Mouse (Mus musculus) lung, postnatal 10 days (tissue): ENCODE data around the gene Pitpnb.

Source experiments
- DNase-seq: peaks from one replicate; pipeline ENCODE4 v3.0.0; 2021

Pitpnb gene

DNA sequence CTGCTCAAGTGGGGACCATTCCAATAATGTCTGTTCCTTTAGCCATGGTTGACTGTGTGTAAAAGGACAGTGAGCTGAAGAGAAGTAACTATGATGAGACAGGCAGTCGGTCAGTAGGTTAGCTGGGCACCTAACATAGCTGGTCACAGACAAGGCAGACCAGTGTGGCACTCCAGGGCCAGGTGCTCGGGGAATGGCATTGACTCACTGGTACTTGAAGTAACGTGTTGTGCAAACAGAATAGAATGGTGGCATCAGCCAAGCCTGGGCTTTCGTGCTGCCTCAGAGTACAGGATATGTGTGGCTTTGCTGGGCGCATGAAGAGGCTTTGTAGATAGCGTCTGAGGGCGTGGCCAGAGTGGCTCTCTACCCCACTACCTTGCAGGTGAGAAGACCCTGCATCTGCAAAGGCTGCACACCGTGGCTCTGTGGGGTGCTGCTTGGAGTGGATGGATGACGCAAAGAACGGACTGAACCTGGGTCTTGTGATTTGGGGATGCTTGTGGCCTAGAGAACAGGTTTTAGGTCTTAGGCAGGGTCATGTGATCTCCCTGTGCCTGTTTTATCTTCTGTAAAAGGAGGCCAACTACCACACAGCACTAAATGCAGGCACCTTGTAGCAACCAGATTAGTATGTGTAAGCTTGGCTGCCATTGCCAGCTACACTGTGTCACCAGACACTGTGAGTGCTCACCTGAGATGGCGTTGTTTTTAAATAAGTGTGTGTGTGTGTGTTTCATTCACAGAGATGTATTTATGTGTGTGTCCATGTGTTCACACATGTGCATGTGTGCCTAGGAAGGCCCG is 26.5 kb downstream of the Pitpnb start:
- peak; percentile 16 for DNase-seq

DNA sequence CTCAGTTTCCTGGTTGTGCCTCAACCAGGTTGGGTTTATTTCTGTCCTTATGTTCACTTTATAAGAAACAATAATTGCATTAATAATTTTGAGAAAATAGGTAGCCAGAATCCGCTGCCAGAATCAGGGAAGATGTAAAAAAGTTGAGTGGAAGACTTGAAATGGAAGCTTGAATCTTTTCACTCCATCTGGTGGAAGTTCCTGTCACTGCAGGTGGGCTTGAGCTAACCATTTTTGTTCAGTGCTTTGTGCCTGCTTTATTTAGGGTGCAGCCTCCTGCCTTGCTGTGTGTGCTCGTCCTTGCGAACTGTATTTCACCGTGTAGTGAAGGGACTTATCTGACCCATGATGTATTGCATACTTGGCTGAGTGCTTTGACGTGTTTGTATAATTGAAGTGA is 30.0 kb downstream of the Pitpnb start:
- peak; percentile 19 for DNase-seq

DNA sequence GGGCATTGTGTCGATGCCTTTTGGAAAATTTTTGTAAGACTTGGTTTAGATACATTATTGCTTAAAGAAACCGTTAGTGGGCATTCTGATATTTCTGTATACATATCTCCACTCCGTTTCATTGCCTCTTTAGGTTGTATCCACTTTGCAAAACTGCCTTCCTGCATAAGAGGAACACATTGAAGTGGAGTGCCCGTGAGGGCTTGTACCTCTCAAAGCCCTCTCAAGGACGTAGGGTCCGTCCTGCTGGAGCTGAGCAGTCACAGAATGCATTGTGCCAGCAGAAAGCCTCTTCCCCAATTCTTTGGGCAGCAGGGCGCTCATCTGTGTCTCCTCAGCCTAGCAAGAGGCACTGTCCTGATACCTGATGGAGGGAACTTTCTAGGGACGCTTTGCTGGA is 30.5 kb downstream of the Pitpnb start:
- no peak for DNase-seq

DNA sequence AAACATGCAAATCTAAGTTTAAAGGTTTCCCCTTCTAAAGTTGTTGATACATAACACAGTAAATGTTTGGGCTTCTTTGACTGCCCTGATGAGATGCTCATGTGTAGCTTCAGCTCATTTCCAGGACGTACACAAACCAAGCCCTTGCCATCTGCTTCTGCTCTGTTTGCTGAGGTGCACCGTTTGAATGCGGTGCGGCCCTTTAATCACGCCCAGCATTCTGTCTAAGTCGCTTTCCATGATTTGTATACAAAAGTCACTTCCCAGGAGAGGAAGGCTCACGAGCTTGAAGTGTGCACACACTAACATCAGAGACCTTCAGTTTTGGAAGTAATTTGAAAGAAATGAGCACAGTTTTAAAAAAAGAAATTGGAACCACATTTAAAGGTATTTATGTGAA is 31.3 kb downstream of the Pitpnb start:
- DNase-seq = no peak

DNA sequence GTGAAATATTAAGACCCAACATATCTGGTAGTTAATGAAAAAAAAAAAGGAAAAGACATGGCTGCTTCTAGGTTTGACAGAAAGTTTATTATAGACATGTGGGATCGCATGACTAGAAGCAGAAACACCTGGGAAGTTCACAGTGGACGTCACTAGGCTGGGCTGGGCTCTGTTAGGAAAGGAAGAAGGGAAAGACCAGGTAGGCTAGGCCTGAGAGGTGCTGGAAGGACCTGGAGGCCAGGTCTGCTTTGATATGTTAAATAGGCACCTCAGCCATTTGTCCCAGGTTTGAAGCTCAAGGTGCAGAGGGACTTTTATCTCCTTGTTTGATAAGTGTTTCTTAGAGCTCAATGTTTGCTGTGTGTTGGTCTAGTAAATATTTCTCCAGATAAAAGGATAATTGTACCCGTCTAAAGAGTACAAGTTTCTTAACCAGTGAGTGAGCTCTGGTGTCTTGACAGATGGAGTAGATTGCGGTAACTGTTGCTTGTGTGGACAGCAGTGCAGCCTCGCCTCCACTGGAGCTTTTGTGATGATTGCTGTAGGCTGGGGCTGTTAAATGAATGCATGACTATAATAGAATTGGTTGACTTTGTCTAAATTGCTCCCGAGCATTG is 33.0 kb downstream of the Pitpnb start:
- DNase-seq = no peak

DNA sequence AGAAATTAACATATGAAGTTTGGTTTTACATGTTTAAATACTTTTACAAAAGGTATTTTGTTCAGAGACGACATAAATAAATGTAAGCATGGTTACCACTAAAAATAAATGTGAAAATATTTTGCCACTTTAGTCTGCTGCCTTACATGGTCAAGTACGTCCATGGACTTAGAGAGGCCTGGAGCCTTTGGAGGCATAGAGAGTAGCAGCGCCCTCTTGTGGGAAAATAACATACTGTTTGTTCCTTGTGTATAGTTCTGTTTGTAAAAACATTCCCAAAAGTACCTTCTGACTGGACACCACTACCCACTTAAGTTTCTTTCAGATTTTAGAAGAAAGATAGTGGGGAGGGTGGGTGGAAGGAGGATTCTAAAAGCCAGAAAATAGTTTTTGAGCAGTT is 34.0 kb downstream of the Pitpnb start:
- peak; percentile 78 for DNase-seq

DNA sequence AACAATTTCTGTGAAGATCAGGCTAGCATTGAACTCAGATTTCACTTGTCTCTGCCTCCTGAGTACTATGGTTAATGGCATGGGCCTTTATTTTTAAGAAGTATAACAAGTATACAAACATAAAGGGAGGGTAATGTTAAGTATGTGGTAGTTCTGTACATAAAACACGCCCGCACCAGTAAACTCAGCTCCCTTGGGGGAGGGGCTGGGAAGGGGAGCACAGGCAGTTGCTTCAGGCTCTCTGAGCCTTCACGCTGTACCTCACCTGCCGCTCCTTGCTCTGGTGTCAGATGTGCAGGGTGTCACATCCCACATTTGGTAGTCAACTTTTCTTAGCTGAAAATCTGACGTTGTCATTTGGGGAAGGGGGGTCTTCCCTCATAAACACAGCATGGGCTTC is 35.6 kb downstream of the Pitpnb start:
- no peak for DNase-seq

DNA sequence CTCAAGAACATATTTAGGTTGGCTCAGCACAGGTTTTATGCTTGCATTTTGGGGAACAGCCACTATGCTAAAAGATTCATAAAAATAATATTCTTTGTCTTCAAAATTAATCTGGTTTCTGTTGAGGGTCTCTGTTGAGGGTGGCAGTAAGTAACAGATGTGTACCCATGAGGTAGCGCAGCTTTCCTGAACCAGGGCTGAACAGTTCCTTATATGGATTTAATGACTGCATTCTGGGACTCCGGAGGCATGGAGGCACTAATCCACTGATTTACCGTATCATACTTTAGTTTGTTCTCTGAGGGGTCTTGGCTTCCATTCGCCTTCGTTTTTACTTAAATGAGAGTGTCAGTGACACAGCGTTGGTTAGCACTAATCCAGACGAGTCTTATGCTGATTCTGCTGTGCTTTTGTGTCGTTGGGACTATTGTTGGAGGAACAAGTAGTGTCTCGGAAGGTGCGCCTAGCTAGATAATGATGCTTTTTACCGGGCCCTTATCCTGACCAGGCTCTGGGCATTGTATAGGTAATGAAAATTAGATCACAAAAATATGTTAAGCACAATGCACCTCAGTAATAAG is 37.5 kb downstream of the Pitpnb start:
- no peak for DNase-seq

DNA sequence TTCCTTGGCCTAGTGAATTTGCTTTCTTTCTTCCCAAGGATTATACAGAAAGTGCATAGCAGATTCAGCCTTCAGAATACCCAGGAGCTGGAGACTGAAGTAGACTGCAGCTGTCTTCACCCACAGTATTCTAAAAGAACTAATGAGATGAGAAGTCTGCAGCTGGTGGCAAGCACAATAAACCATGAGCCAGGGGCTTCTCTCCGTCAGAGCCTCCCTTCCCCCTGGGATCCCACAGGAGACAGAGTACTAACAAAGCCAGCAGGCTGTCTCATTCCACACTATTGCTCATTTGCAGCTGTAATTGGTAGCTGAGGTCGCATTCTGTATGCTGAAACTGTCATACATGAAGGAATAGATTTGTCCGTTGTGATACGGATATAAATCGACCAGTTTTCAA is 38.0 kb downstream of the Pitpnb start:
- DNase-seq = no peak

DNA sequence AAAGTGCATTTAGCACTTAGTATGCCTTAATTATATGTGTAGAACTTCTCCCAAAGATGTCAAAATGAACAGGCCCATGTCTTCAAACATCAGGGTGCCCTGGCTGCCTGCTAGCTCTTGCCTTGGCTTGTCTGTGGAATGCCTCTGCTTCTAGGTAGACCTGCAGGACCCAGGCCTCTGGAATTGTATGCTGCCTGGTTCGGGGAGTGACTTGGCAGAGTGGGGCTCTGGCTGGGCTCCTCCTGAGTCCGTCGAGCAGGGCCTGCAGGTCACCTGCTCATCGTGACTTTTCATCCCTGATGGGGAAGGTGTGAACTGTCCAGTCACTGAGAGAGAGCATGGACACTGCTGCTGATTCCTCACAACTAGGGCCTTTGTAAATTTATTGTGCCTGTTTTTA is 45.1 kb downstream of the Pitpnb start:
- DNase-seq = no peak

DNA sequence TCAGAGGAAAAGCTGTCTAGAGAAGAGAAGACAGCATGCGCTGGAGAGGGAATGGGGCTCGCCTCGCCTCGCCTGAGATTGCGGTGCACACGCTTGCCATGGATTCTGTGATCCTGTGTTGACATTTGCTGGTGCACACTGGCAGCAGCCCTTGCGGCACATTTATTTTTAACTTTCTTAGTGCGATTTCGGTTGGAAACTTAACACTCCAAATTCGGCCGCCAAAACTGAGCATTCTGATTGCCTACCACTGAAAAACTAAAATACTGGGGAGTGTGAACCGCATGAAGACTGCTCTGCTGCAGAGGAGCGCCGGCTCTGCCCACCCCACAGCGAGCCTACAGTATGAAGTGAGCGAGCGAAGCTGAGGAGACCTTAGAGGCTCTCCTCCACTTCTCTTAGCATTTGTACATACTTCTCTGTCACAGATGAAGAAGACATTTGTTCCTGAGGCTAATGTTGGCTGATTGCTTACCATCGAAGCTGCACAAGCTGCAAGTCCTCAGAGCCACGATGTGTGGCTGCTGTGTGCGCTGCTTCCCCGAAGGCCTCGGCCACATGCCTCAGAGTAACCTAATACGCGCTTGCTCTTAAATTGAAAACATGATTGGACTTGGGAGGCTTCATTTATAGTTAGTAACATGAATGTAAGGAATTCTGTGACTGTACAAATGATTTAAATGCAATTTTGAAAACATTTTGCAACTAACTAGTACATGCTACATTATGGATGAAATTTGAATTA is 45.9 kb downstream of the Pitpnb start:
- DNase-seq = no peak

DNA sequence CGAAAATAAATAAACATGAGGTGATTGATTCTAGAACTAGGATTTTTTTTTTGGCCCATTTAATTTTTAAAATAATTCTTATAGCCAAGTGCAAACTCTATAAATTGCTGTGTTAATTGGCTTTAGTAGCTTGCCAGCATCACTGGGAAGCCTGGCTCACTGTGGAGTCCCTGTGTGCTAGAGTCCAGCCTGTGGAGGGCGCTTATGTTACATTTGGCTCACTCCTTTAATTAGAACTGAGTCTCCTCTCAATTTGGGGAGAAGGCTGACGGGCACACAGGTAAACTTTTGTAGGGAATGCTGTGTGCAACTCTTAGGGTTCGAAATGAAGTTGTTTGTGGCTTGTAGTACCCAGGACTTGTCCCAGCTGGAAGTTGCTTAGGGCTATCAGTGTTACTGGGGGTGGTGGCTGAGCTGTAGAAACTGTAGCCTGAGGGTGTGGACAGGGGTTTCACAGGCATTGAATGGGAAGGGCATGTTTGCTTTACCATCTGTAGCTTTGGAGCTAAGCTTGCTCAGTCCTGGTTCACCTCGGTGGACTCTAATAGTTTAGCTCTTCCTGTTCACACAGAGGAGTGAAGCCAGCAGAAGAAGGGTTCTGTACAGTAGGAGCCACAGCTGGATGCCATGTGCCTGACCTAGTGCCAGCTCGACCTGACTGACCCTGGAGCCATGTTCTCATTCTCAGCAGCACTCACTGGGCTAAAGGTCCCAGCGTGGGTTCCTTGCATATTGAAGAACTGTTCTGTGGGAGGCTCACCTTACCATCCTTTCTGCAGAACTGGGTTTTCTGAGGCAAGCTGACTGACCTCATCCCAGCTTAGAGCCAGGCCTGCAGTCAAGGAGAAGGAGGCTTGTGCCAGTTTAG is 47.8 kb downstream of the Pitpnb start:
- no peak for DNase-seq

DNA sequence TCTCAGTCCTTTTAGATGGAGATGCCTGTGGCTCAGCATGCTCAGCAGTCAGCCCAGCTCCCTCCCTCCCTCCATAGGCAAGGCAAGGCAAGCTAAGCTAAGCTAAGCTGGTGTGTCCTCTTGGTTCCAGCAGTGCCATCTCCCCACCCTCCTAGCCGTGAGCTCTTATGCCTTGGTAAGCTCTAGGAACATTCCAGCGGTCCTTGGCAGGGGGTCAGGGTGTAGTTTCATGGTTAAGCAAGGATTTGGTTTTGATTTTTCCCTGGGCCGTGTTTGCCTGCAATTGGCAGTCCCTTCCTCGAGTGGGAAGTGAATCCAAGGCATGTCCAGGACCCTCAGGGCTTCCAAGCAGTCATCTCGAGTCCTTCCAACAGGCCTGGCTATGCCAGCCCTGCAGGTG is 52.8 kb downstream of the Pitpnb start:
- DNase-seq = no peak

DNA sequence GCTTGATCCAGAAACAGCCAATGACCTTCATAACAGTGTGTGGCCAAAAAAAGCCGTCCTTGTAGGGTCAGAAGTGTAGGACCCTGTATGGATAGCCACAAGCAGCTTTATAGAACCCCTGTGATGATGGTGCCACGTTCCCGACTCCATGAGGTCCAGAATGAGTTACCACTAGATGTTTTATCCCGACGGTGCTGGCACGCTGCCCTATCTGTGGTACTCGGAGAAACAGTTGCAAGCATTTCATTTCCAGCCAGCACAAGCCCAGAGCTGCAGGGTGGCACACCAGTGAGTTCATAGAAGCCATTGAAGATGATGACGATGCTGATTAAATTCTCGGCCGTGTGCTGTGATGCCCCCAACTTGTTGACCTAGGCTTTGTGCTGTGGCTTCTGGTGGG is 60.3 kb downstream of the Pitpnb start:
- no peak for DNase-seq

DNA sequence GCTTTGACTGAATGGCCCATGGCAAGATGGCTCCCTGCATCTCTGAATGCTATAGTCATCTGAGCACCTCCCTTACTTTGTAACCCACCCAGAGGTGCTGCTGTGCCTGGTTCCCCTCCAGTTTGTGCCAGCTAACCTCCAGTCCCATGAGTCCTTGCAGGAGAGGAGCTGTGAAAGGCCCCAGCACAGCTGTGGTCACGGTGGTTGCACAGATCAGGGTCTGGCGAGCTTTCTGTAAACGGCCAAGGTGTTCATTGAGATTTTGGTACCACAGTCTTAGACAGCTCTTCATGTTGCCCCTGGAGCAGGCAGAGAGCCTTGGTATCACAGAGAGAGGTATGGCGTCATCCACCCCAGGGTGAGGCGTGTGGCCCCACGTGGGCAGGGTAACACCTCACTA is 60.9 kb downstream of the Pitpnb start:
- DNase-seq = no peak

DNA sequence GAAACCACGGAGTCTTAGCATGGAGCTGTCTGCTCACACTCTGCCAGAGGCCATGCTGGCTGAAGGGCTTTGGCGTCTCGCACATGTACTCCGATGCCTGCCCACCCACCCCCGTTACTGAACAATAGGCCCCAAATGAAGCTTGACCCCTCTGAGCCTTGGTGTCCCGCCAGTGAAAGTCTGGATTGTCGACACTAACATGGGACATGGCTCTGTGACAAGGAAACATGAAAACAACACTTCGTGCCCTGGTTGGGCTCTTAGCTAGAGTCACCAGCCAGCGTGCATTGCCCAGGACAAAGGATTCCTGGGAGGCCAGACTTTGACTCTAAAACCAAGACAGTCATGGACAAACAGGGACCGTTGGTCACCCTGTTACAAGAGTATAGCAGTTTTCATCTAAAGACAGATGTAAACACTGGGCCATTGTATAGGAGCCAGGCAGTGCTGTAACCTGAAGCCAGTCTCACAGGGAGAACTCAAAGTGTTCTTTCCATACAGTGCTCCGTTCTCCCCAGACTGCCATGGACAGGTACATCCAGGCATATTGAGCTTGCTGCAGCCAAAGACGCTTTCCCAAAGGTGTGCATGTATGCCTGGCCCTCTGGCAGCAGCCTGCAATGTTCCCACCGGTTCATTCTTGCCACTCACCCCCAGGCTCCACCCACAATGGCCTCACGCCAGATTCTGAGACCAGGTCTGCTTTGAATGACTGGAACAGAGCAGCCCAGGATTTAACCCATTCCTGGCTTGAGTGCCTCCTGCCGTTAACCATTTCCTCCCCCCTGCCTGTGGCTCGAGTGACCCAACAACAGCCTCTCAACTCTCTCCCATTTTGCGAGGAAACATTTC is 63.0 kb downstream of the Pitpnb start:
- peak; percentile 82 for DNase-seq

DNA sequence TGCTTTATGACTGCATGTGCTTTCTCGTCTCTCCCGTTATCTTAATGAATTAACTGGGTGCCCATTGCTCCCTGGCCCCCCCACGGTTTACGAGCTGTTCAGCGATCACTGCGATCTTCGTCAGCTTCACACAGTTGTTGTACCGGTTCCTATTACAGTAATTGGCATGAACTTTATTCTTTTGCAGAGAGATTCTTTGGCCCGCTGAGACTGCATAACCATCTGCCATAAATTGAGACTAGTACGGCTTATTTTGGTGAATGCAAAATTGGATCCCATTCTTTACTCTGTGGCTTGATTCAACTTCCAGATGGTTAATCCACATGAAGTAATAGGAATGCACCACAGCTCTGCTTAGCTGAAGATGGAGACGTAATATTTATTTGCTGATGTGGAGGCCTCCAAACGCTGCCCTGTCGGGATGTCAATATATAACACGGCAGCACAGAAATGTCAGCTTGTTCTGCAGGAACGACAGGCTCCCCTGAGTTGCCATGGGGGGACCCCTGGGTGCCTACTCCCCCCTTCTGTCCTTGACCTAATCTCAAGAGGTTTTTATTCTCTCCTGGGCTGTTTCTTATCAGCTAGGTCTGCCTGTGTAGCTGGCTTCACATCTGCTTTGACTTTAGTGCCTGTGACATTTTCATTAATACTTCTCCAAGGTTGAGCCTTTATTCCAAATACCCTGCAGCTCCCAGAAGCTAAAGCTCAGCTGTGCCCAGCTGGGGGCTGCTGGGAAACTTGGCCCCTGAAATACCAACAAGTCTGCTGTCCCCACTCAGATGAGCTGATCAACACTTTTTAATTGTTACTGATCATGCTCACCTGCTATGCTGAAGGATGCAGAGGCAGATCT is 63.9 kb downstream of the Pitpnb start:
- no peak for DNase-seq

DNA sequence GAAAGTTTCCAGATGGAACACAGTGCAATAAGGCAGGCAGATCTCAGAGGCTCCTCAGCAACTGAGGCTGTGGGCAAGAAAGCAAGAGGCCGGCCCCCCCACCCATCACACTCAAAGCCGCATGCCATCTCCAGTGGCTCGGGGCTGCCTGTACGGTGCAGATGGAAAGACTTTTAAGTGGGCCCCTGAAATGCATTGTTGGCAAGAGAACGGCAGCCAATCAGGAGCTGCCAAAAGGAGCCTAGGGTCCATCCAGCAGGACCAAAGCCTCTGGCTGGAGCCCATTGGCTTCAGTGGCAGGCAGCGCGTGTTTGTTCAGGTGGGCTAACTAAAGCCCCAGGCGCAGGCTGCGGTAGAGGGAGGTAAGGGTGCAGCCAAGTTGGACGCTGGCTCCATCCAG is 65.2 kb downstream of the Pitpnb start:
- no peak for DNase-seq

DNA sequence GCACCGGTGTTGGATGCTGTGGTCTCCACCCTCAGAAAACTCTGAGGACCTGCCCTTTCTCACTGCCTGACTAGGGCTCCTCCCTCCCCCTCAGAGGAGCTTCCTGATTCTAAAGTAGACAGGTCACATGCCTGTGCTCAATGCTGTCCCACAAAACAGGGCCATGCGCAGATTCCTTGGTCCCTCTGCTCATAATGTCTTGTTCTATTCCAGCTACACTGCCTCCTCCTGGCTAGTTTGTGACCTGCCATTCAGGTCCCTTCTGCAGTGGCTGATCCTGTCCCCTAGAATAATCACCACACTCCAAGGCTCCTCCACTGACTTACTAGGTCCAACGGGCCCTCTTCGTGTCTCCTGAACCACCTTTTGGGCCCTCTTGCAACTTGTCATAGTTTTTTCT is 65.6 kb downstream of the Pitpnb start:
- no peak for DNase-seq

DNA sequence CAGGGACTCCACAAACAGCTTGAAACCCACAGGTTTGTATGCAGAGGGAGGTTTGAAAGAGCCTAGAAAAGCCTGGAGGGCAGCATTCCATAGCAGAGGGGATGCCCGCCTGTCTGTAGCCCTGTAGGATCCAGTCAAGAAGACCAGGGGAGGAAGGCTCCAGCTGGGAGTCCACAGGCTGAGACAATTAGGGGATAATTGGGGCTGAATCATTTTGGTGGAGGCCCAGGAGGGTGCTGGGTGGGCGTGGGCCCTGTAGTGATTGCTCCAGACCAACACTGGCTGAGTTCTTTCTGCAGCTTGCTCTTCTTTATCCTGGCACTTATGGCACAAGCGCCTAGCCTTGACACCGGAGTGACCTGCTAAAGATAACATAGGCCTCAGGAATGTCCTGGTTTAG is 67.9 kb downstream of the Pitpnb start:
- no peak for DNase-seq

DNA sequence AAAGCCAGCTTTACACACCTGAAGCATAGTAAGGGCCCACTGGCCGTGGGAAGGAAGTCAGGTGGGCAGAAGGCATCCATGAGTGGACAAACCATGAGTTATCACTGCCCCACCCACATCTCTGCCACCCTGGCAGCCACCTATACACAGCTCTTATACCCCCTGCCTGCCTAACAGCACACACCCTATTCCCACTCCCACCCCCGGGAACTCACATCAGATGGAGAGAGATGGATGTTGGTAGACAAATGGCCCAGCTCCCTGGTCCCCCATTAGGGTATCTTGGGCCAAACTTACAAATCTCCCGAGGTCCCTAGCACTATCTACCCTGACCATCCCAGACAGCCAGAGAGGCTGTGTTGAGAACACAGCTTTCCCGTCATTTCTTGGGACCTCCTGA is 68.7 kb downstream of the Pitpnb start:
- no peak for DNase-seq
